Mouse (Mus musculus) liver, adult 2 months (tissue): ENCODE data around the gene Frmd4a. TPM values are rescaled to one million over a fixed set of nuclear protein-coding genes. Genes with fewer than 3 reads are reported as not detected.

Experiments
- DNase-seq: peaks from one replicate; pipeline ENCODE4 v3.0.0-alpha.2; 2011; ENCODE audit warnings: low read depth, low spot score; ENCODE audit errors: extremely low read depth
- H3K27ac ChIP-seq: fragments of 200-500 bp; replicated peaks from 2 replicates; pipeline ENCODE4 v1.5.1; 2012; ENCODE audit warnings: low read depth, mild to moderate bottlenecking, control low read depth, inconsistent platforms, low read length; ENCODE audit not compliant: insufficient read depth
- H3K27me3 ChIP-seq: fragments of 200-500 bp; 2 replicates; pipeline ENCODE4 v1.6.1; 2012; ENCODE audit warnings: mild to moderate bottlenecking, moderate library complexity, low read length, inconsistent platforms; ENCODE audit not compliant: control insufficient read depth, insufficient read depth
- H3K36me3 ChIP-seq: fragments of 200-500 bp; 2 replicates; pipeline ENCODE4 v1.6.1; 2012; ENCODE audit warnings: low read length, inconsistent platforms; ENCODE audit not compliant: control insufficient read depth, insufficient read depth
- H3K4me1 ChIP-seq: fragments of 200-500 bp; 2 replicates; pipeline ENCODE4 v1.6.1; 2011; ENCODE audit warnings: low read length; ENCODE audit not compliant: control insufficient read depth, insufficient read depth
- H3K4me3 ChIP-seq: fragments of 200-500 bp; 2 replicates; pipeline ENCODE4 v1.5.1; 2011; ENCODE audit warnings: low read depth, mild to moderate bottlenecking, control low read depth, low read length, moderate library complexity; ENCODE audit not compliant: insufficient read depth
- H3K79me2 ChIP-seq: fragments of 200-500 bp; 2 replicates; pipeline ENCODE4 v1.6.1; 2012; ENCODE audit warnings: inconsistent platforms, mild to moderate bottlenecking, low read length, moderate library complexity; ENCODE audit not compliant: control insufficient read depth, insufficient read depth
- H3K9ac ChIP-seq: fragments of 200-500 bp; 2 replicates; pipeline ENCODE4 v1.6.1; 2012; ENCODE audit warnings: low read depth, mild to moderate bottlenecking, control low read depth, inconsistent platforms, low read length
- CTCF ChIP-seq: fragments of 200-500 bp; IDR thresholded peaks from 2 replicates; pipeline ENCODE4 v1.5.1; 2011; ENCODE audit warnings: low read depth, low read length, control low read depth
- POLR2A ChIP-seq: fragments of 200-500 bp; IDR thresholded peaks from 2 replicates; pipeline ENCODE4 v1.6.1; 2011; ENCODE audit warnings: low read length, control low read depth; ENCODE audit not compliant: insufficient read depth; ENCODE audit errors: extremely low read depth
- WGBS: fragments of 180-500 bp; shearing (Covaris S2); methylation state at CpG from one replicate; pipeline ENCODE4 v1.1.7; 2018; 5-methylcytosine and 5-hydroxymethylcytosine counted together
- polyA plus RNA-seq: library from polyadenylated mRNA; depleted of rRNA; stranded (reverse); fragments of >200 nt; gene quantifications from 2 replicates; pipeline ENCODE4 v1.2.3, GENCODE M21; 2012
- total RNA-seq: library from RNA; depleted of rRNA; stranded (reverse); fragments of >200 nt; gene quantifications from 2 replicates; pipeline ENCODE4 v1.2.3, GENCODE M21; 2014

The Frmd4a gene
- total and polyA plus RNA-seq, 2 experiments = 2.1 to 3.1 TPM

DNA sequence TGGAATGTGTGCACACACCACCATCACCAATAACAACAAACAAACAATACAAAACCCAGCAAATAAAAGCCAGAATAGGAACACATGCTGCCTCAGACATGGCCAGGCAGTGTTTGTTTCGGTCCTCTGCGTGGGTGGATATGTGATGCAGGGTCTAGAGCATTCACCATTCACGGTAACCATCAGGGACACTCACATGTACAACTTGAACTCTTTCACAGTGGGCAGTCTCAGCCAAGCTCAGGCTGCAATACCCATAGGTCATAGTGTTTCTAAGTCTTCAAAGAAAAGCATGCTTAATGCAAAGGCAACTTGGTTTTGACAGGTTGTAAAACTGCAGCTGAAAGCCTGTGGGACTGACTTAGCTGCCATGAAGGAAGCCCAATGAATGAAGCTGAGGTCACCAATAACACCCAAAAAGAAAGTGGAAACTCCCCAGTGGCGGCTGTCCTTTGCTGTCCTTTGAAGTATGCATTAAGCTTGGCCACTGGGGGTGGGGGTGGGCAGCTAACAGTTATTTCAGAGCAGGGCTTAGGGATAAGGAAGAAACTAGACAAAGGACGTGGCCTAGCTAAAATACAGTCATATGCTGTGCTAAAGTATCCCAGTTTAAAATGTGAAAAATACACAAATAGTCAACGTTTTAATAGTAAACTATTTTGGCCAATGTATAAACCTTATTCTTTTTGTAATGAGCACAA, 602.5 kb downstream of the Frmd4a start:
- Histone ChIP-seq H3K9ac (no peak overlapping the region), H3K27me3 (no peaks in the 10 kb centered on the region), H3K4me3 (no peak overlapping the region), H3K27ac (no peak overlapping the region), H3K4me1 (no peaks in the 10 kb centered on the region), H3K36me3 (peaks cover 18% of the 10 kb centered on the region), H3K79me2 (no peaks in the 10 kb centered on the region)
- 61% methylated on average over 6 of the region's 6 CpGs for whole genome bisulfite sequencing
- DNase-seq = no peak
- TF ChIP-seq POLR2A = no peak
- no peak for TF ChIP-seq CTCF

GRCm38 (mm10) chr2:4620640-4621401, 603.3 kb downstream of the Frmd4a start:
- Histone ChIP-seq H3K9ac (no peak overlapping the region), H3K27ac (no peak overlapping the region), H3K79me2 (no peaks in the 10 kb centered on the region), H3K27me3 (no peaks in the 10 kb centered on the region), H3K4me3 (no peak overlapping the region), H3K36me3 (peaks cover 18% of the 10 kb centered on the region), H3K4me1 (no peaks in the 10 kb centered on the region)
- 86% methylated on average over 12 of the region's 12 CpGs for WGBS
- no peak for DNase-seq
- no peak for TF ChIP-seq CTCF
- no peak for TF ChIP-seq POLR2A

GRCm38 (mm10) chr2:4621471-4621985, 604.0 kb downstream of the Frmd4a start:
- 81% methylated on average over 3 of the region's 3 CpGs for WGBS
- Histone ChIP-seq H3K9ac (no peak overlapping the region), H3K79me2 (no peaks in the 10 kb centered on the region), H3K4me3 (no peak overlapping the region), H3K27me3 (no peaks in the 10 kb centered on the region), H3K36me3 (peaks cover 18% of the 10 kb centered on the region), H3K27ac (no peak overlapping the region), H3K4me1 (no peaks in the 10 kb centered on the region)
- no peak for TF ChIP-seq CTCF
- no peak for TF ChIP-seq POLR2A
- DNase-seq = no peak

DNA sequence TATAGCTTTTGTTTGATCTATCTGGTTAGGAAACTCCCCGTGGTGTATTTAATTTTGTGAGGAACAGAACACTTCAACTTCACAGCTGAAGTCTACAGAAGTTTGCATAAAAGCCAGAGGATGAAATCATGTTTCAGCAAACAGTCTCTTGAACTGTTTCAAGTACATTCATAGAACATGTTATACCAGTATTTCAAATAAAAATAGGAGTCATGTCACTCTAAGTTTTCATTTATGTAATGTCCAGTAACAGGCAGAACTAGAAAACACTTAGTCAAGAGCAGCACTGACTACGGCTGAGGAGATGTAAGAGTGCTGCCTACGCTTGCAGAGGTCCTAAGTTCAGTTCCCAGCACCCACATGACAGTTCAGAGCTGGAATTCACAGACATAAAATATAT, 609.4 kb downstream of the Frmd4a start:
- H3K4me1 ChIP-seq = peaks cover 2% of the 10 kb centered on the region; the same call in 1 of the 2 replicates
- 86% methylated on average over 3 of the region's 3 CpGs for WGBS
- no peak overlapping the region for H3K4me3 ChIP-seq
- no peaks in the 10 kb centered on the region for H3K79me2 ChIP-seq
- H3K9ac ChIP-seq = no peak overlapping the region
- no peaks in the 10 kb centered on the region for H3K27me3 ChIP-seq
- peaks cover 29% of the 10 kb centered on the region for H3K36me3 ChIP-seq
- H3K27ac ChIP-seq = no peak overlapping the region
- DNase-seq = no peak
- TF ChIP-seq POLR2A (no peak), CTCF (no peak)

DNA sequence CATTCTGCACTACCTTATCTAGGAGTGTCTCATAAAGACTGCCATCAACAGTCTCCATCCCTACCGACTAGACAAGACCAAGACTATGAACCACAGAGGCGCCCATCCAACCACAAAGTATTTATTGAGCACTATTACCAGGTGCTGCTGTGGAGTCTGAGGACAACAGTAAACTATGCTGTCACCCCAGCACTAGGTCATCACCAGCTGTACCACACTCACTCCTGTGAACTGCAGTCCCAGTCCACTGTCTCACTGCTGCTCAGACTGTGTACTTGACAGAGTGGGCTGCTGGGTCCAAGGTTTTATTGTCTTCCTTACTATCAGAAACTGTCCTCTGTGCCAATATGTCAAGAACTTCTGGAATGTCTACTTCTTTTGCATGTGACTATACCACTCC, 611.4 kb downstream of the Frmd4a start:
- Histone ChIP-seq H3K9ac (no peak overlapping the region), H3K79me2 (no peaks in the 10 kb centered on the region), H3K4me3 (no peak overlapping the region), H3K4me1 (peaks cover 2% of the 10 kb centered on the region; the same call in 1 of the 2 replicates), H3K27ac (no peak overlapping the region), H3K27me3 (no peaks in the 10 kb centered on the region), H3K36me3 (peaks cover 35% of the 10 kb centered on the region)
- no peak for TF ChIP-seq POLR2A
- no peak for TF ChIP-seq CTCF
- WGBS = 95% methylated on average over 2 of the region's 2 CpGs
- no peak for DNase-seq
